Comparison of ENCODE assay signal across 8 mouse cellular contexts in genomic region chr5:30461821-30462220, GRCm38 (mm10). TPM values are rescaled to one million over a fixed set of nuclear protein-coding genes. Genes with fewer than 3 reads are reported as not detected.
DNase-seq lines count a peak whose midpoint lies in the region; ATAC-seq and TF ChIP-seq lines count a peak whose summit lies in the region.

Gene Otof, minus strand, starts transcription at chr5:30461932.

- H3K36me3 ChIP-seq in lung, embryonic 14.5 days (ENCODE audit: insufficient read depth), result no peaks in the 10 kb centered on the region
- no peaks in the 10 kb centered on the region for H3K36me3 ChIP-seq in embryonic facial prominence, embryonic 10.5 days (replicated peaks)

- TF ChIP-seq CTCF in lung, embryonic 14.5 days (IDR thresholded peaks at IDR 0.05; ENCODE audit: low read depth), result no peak
- no peak for TF ChIP-seq CTCF in lung, adult 2 months (IDR thresholded peaks at IDR 0.05; ENCODE audit: insufficient read depth, low read length)

- 0 out of 2 replicates have a peak, but pooled peaks cover 2% of the 10 kb centered on the region for H3K4me1 ChIP-seq in lung, embryonic 14.5 days (ENCODE audit: insufficient read depth)
- no peaks in the 10 kb centered on the region for H3K4me1 ChIP-seq in lung, adult 2 months (ENCODE audit: control insufficient read depth, insufficient read depth, low read length)
- H3K4me1 ChIP-seq in embryonic facial prominence, embryonic 10.5 days, result peaks cover 36% of the 10 kb centered on the region

- ATAC-seq in lung, embryonic 14.5 days (ENCODE audit: insufficient read depth), result peak; percentile 80
- no peak for ATAC-seq in granulocyte monocyte progenitor cell, adult 5-6 weeks (replicated peaks; ENCODE audit: poor library complexity, severe bottlenecking)

- H3K4me2 ChIP-seq in lung, embryonic 14.5 days, result no peak within 1 kb of the TSS

- no peak within 1 kb of the TSS for H3K9ac ChIP-seq in lung, embryonic 14.5 days

- no peak within 1 kb of the TSS for H3K4me3 ChIP-seq in lung, embryonic 14.5 days (ENCODE audit: low read depth, low read length)
- H3K4me3 ChIP-seq in lung, adult 2 months (replicated peaks; ENCODE audit: extremely low read depth, low read depth, low read length), result no peak within 1 kb of the TSS
- H3K4me3 ChIP-seq in embryonic facial prominence, embryonic 10.5 days, result no peak within 1 kb of the TSS

- intact Hi-C loops in heart, postnatal 36 days (cut with DNase I), result no loop called here
- intact Hi-C loops in left cerebral cortex, postnatal 25 days (cut with DNase I), result no loop called here

- 9% methylated on average over 12 of the region's 12 CpGs for WGBS in lung, embryonic 14.5 days
- 17% methylated on average over 9 of the region's 12 CpGs for WGBS in lung, adult 2 months
- WGBS in embryonic facial prominence, embryonic 10.5 days, result 48% methylated on average over 12 of the region's 12 CpGs

- no peaks in the 10 kb centered on the region for H3K9me3 ChIP-seq in lung, embryonic 14.5 days (ENCODE audit: low read depth, low read length)
- no peaks in the 10 kb centered on the region for H3K9me3 ChIP-seq in embryonic facial prominence, embryonic 10.5 days

- peak; percentile 76 for DNase-seq in lung, embryonic 14.5 days
- no peak for DNase-seq in lung, adult 2 months
- DNase-seq in embryonic facial prominence, embryonic 10.5 days (ENCODE audit: low spot score), result peak; percentile 54
- peak; percentile 12 to 25 for DNase-seq in heart, postnatal 36 days
- peak; percentile 71 to 84 for DNase-seq in left cerebral cortex, postnatal 25 days (ENCODE audit: low spot score in 2 of 2)
- DNase-seq in retina, postnatal 7 days (ENCODE audit: low read depth, low spot score), result peak; percentile 31
- DNase-seq in kidney, postnatal 25 days, result no peak

- H3K27me3 ChIP-seq in lung, embryonic 14.5 days (ENCODE audit: insufficient read depth, low read length), result peaks cover 11% of the 10 kb centered on the region; the same call in 1 of the 2 replicates
- peaks cover 84% of the 10 kb centered on the region for H3K27me3 ChIP-seq in embryonic facial prominence, embryonic 10.5 days (replicated peaks; ENCODE audit: low read depth, poor library complexity, severe bottlenecking)

- no peak for TF ChIP-seq POLR2A in lung, adult 2 months (IDR thresholded peaks at IDR 0.05; ENCODE audit: borderline replicate concordance, extremely low read depth, low read depth, low read length)

- no peak within 1 kb of the TSS for H3K27ac ChIP-seq in lung, embryonic 14.5 days (ENCODE audit: low read depth)
- no peak within 1 kb of the TSS for H3K27ac ChIP-seq in embryonic facial prominence, embryonic 10.5 days (replicated peaks)

RNA-seq across cellular contexts. Expression of gene Otof, which starts in this region (rescaled TPM):
- polyA plus RNA-seq in lung, embryonic 14.5 days (2014; fragmentation: Nextera tagmentation; extraction: Ambion mirVana), result 1.4 and 1.7 TPM in 2 replicates
- polyA plus RNA-seq in lung, adult 2 months (2012; rRNA removed), result 0.26 TPM in 2 replicates
- polyA plus RNA-seq in embryonic facial prominence, embryonic 10.5 days (2016; fragmentation: Nextera tagmentation; extraction: Ambion mirVana), result 0.05 TPM in 1 of 2 replicates, not detected in the other
- total RNA-seq in heart, postnatal 36 days (2021), result not detected
- total RNA-seq in left cerebral cortex, postnatal 25 days (2021), result 10 to 100 TPM; 17.3 to 24.0 TPM
- total RNA-seq in granulocyte monocyte progenitor cell, adult 5-6 weeks (2014; fragmentation: Nextera tagmentation), result not detected in 2 replicates
- total RNA-seq in granulocyte monocyte progenitor cell, adult 5-6 weeks (2017), result not detected in 2 replicates

Comparison
In these comparisons a context has a peak if more than half of its experiments do, and no peak if none do; other contexts are left out.
1. RNA of gene Otof (total RNA-seq): 17.3 to 24.0 TPM in left cerebral cortex, postnatal 25 days; not detected in heart, postnatal 36 days and not detected in granulocyte monocyte progenitor cell, adult 5-6 weeks; every median in the first group is over 10 times any median in the second.
2. DNase-seq: peak in lung, embryonic 14.5 days (single experiment), left cerebral cortex, postnatal 25 days (2 of 2) and retina, postnatal 7 days (single experiment); none in lung, adult 2 months (single experiment) and kidney, postnatal 25 days (0 of 2).
3. Peak in DNase-seq in embryonic facial prominence, embryonic 10.5 days; RNA of the gene not detected or under 1 TPM.
4. Peak in DNase-seq in heart, postnatal 36 days; RNA of the gene not detected or under 1 TPM.